Mouse (Mus musculus) embryonic facial prominence, embryonic 15.5 days (tissue): ENCODE measurements around the gene Gm13089. TPM values are rescaled to one million over a fixed set of nuclear protein-coding genes. Genes with fewer than 3 reads are reported as not detected.
"Not testable (repeated sequence)": the region's sequence is repeated elsewhere in the genome, so short reads cannot be mapped to it uniquely, and the experiment has no call there.

Experiments
- ATAC-seq: fragments of 200-750 bp; cut with Nextera tagmentation; 2 replicates; pipeline ENCODE4 v1.8.0; 2017; ENCODE audit warnings: low read depth, moderate TSS enrichment; ENCODE audit not compliant: insufficient number of reproducible peaks, low FRiP score, low TSS enrichment
- H3K27ac ChIP-seq: fragments of 300-500 bp; sonication (generic); replicated peaks from 2 replicates; pipeline ENCODE4 v1.5.1; 2015; ENCODE audit warnings: mild to moderate bottlenecking, inconsistent platforms
- H3K27me3 ChIP-seq: fragments of 300-500 bp; sonication (generic); 2 replicates; pipeline ENCODE4 v1.6.1; 2015; ENCODE audit warnings: inconsistent platforms
- H3K36me3 ChIP-seq: fragments of 300-500 bp; sonication (generic); 2 replicates; pipeline ENCODE4 v1.6.1; 2015; ENCODE audit warnings: mild to moderate bottlenecking, inconsistent platforms
- H3K4me1 ChIP-seq: fragments of 300-500 bp; sonication (generic); 2 replicates; pipeline ENCODE4 v1.6.1; 2015; ENCODE audit warnings: inconsistent platforms
- H3K4me2 ChIP-seq: fragments of 300-500 bp; sonication (generic); replicated peaks from 2 replicates; pipeline ENCODE4 v1.6.1; 2015; ENCODE audit warnings: mild to moderate bottlenecking, inconsistent platforms
- H3K4me3 ChIP-seq: fragments of 300-500 bp; sonication (generic); replicated peaks from 2 replicates; pipeline ENCODE4 v1.5.1; 2015; ENCODE audit warnings: mild to moderate bottlenecking, inconsistent platforms
- H3K9ac ChIP-seq: fragments of 300-500 bp; sonication (generic); 2 replicates; pipeline ENCODE4 v1.6.1; 2015; ENCODE audit warnings: inconsistent platforms
- H3K9me3 ChIP-seq: fragments of 300-500 bp; sonication (generic); replicated peaks from 2 replicates; pipeline ENCODE4 v1.6.1; 2016; ENCODE audit warnings: inconsistent platforms
- WGBS: fragments of 180-500 bp; shearing (Covaris S2); methylation state at CpG from one replicate; pipeline ENCODE4 v1.1.7; 2015; 5-methylcytosine and 5-hydroxymethylcytosine counted together
- polyA plus RNA-seq: library from polyadenylated mRNA; unstranded; fragments of >200 nt; fragmentation: Nextera tagmentation; extraction: Ambion mirVana; gene quantifications from 2 replicates; pipeline ENCODE4 v1.2.1, GENCODE M21; 2015

The Gm13089 gene
- not detected in 2 replicates for polyA plus RNA-seq

DNA sequence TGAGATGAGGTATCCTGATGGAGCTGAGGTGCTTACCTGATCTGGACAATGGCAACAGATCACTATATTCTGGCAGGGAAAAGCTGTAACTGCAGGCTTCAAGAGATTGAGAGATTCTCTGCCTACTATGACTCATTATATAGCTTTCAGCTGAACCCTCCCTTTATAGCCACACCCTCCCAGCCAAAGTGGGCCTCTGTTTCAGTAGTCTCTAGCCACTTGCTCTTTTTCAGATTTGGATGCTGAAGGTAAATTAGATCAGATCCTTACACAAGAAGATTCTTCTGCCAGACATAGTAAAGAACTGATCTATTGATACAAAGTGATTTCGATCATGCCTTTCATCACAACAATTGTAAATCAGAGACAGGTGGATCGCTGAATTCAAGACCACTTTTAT, at the start of gene Gm13089:
TSS of gene Gm13089 (minus strand) at position 101 of the 400 bp plus-strand sequence.
- H3K4me1 ChIP-seq = no peaks in the 10 kb centered on the region
- H3K27me3 ChIP-seq = no peaks in the 10 kb centered on the region
- no peak within 1 kb of the TSS for H3K27ac ChIP-seq
- H3K4me3 ChIP-seq = no peak within 1 kb of the TSS
- peaks cover 11% of the 10 kb centered on the region; the same call in 1 of the 2 replicates for H3K9me3 ChIP-seq
- no peak within 1 kb of the TSS for H3K9ac ChIP-seq
- H3K36me3 ChIP-seq = no peaks in the 10 kb centered on the region
- no peak for ATAC-seq
- 80% methylated on average over 2 of the region's 2 CpGs for WGBS
- no peak within 1 kb of the TSS for H3K4me2 ChIP-seq

DNA sequence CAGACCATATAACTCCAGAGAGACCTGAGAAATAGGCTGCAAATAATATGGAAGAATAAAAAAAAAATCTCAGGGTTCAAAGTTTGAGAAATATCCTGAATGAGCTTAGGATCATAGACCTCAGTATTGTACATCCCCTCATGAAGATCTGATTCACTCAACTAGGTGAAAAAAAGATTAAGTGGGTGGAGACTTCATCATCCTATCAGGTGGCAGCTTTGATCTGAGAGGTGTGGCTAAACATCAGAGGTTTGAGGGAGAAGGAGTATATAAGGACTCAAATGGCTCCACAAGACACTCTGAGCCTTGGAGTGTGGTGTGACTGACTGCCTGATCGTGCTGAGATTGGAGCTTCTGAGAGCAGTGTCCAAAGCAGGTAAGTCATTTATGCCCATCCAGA, 16.6 kb upstream of the Gm13089 start, which contains the start of gene Gm13078:
TSS of gene Gm13078 (plus strand) at position 301 of the 400 bp plus-strand sequence.
- H3K4me1 ChIP-seq = no peaks in the 10 kb centered on the region
- no peak within 1 kb of the TSS for H3K4me3 ChIP-seq
- WGBS = 84% methylated on average over 1 of the region's 1 CpGs
- no peaks in the 10 kb centered on the region for H3K27me3 ChIP-seq
- no peak for ATAC-seq
- no peak within 1 kb of the TSS for H3K9ac ChIP-seq
- no peak within 1 kb of the TSS for H3K27ac ChIP-seq
- no peaks in the 10 kb centered on the region for H3K36me3 ChIP-seq
- no peak within 1 kb of the TSS for H3K4me2 ChIP-seq
- H3K9me3 ChIP-seq = 0 out of 2 replicates have a peak, but pooled peaks cover 6% of the 10 kb centered on the region

DNA sequence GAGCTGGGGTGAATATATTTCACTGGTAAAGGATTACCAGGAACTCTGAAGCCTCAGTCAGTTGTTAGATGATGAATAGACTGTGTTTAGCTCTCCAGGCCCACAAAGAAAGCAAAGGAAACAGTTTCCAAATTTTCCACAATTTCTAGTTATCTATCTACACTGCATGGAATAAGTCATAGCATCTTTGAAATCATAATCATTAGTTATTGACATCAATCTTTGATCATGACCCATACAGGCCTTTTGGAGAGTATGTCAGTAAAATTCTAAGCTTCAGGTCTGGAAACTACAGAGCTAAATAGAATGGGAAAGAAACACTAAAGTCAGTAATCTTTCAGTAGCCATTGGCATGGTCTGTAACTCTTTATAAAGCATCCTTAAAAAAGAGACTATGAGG, 45.4 kb downstream of the Gm13089 start, which contains the start of gene Gm13088:
TSS of gene Gm13088 (minus strand) at position 101 of the 400 bp plus-strand sequence.
- not testable (repeated sequence) for H3K27ac ChIP-seq, H3K27me3 ChIP-seq, H3K9ac ChIP-seq, ATAC-seq, H3K4me1 ChIP-seq, H3K36me3 ChIP-seq, H3K4me3 ChIP-seq, H3K9me3 ChIP-seq, H3K4me2 ChIP-seq

Other genes with a start within 250 kb of the Gm13089 start
- not detected in 2 replicates for gene Gm13043, start 191.4 kb downstream of the Gm13089 start, polyA plus RNA-seq
- not detected in 2 replicates for gene Gm13040, start 166.8 kb downstream of the Gm13089 start, polyA plus RNA-seq
- not detected in 2 replicates for gene BC080695, start 151.0 kb downstream of the Gm13089 start, polyA plus RNA-seq
- gene Gm13057, start 151.0 kb downstream of the Gm13089 start, polyA plus RNA-seq = not detected in 2 replicates
- not detected in 2 replicates for gene Gm13083, start 87.7 kb downstream of the Gm13089 start, polyA plus RNA-seq
- gene Gm13088, start 45.5 kb downstream of the Gm13089 start, polyA plus RNA-seq = not detected in 2 replicates
- not detected in 2 replicates for gene Gm13078, start 16.7 kb upstream of the Gm13089 start, polyA plus RNA-seq
- gene Gm13023, start 86.6 kb upstream of the Gm13089 start, polyA plus RNA-seq = not detected in 2 replicates
- not detected in 2 replicates for gene Gm13084, start 113.4 kb upstream of the Gm13089 start, polyA plus RNA-seq
- not detected in 2 replicates for gene Gm13103, start 143.8 kb upstream of the Gm13089 start, polyA plus RNA-seq
- not detected in 2 replicates for gene Pramef6, start 197.7 kb upstream of the Gm13089 start, polyA plus RNA-seq
- not detected in 2 replicates for gene Pramef25, start 248.3 kb upstream of the Gm13089 start, polyA plus RNA-seq